Mouse (Mus musculus): ENCODE data around the gene Tmem30c. TPM values are rescaled to one million over a fixed set of nuclear protein-coding genes. Genes with fewer than 3 reads are reported as not detected.
"Not testable (repeated sequence)": the region's sequence is repeated elsewhere in the genome, so short reads cannot be mapped to it uniquely, and the experiment has no call there.

The Tmem30c gene
- polyA plus RNA-seq, 1 experiment from 2014 or later = 0.18 TPM

GRCm38 (mm10) chr16:57250991-57251390 is 41.7 kb downstream of the Tmem30c start:
- no peaks in the 10 kb centered on the region for H3K4me1 ChIP-seq
- no peak overlapping the region for H3K4me2 ChIP-seq
- 89% methylated on average over 4 of the region's 4 CpGs for WGBS
- H3K4me3 ChIP-seq = no peak overlapping the region
- no peaks in the 10 kb centered on the region for H3K9me3 ChIP-seq
- no peak for ATAC-seq (ENCODE audit: insufficient number of reproducible peaks, insufficient read depth, low FRiP score, low TSS enrichment, low read depth)
- H3K9ac ChIP-seq = no peak overlapping the region
- H3K27ac ChIP-seq = no peak overlapping the region
- H3K27me3 ChIP-seq = no peaks in the 10 kb centered on the region
- no peaks in the 10 kb centered on the region for H3K36me3 ChIP-seq

- WGBS = 93% methylated on average over 4 of the region's 4 CpGs
- no peak for ATAC-seq (ENCODE audit: insufficient number of reproducible peaks, insufficient read depth, low FRiP score, low TSS enrichment, low read depth)
- no peak overlapping the region for H3K4me2 ChIP-seq
- H3K4me1 ChIP-seq = peaks cover 13% of the 10 kb centered on the region
- no peak overlapping the region for H3K4me3 ChIP-seq
- H3K9ac ChIP-seq = no peak overlapping the region
- no peak overlapping the region for H3K27ac ChIP-seq
- H3K27me3 ChIP-seq = no peaks in the 10 kb centered on the region
- H3K9me3 ChIP-seq = no peaks in the 10 kb centered on the region
- no peaks in the 10 kb centered on the region for H3K36me3 ChIP-seq
Measured at GRCm38 (mm10) chr16:57247464-57247863, 45.2 kb downstream of the Tmem30c start.

GRCm38 (mm10) chr16:57246596-57246995 is 46.1 kb downstream of the Tmem30c start:
- H3K27me3 ChIP-seq = no peaks in the 10 kb centered on the region
- WGBS = 85% methylated on average over 3 of the region's 3 CpGs
- no peak overlapping the region for H3K4me3 ChIP-seq
- no peaks in the 10 kb centered on the region for H3K36me3 ChIP-seq
- H3K4me1 ChIP-seq = peaks cover 13% of the 10 kb centered on the region
- no peak overlapping the region for H3K9ac ChIP-seq
- H3K9me3 ChIP-seq = no peaks in the 10 kb centered on the region
- no peak for ATAC-seq (ENCODE audit: insufficient number of reproducible peaks, insufficient read depth, low FRiP score, low TSS enrichment, low read depth)
- H3K27ac ChIP-seq = no peak overlapping the region
- H3K4me2 ChIP-seq = no peak overlapping the region

DNA sequence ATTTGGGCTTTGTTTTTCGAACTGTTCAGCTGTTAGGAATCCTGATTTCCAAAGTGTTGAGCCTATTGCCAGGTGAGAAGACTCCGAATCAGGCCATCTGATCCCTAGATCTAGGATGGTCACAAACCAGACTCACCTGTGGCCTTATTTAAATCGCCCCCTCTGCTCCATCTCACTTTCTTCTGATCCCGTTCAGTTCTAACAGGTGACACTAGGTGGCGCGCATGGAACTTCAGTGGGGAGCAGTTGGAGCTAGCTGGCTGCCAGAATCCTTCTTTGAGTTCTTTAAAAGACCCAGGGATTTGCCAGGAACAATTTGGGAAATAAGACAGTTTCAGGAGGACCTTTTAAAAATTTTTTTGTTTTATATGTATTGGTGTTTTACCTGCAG is 48.8 kb downstream of the Tmem30c start:
- Histone ChIP-seq H3K36me3 (no peaks in the 10 kb centered on the region), H3K27ac (peak overlapping the region; percentile 48), H3K4me3 (no peak overlapping the region), H3K4me1 (peaks cover 13% of the 10 kb centered on the region), H3K9me3 (no peaks in the 10 kb centered on the region), H3K27me3 (no peaks in the 10 kb centered on the region), H3K9ac (no peak overlapping the region), H3K4me2 (peak overlapping the region; percentile 29)
- WGBS = 8% methylated on average over 6 of the region's 6 CpGs
- peak; percentile 64; the same call in 1 of the 2 replicates for ATAC-seq (ENCODE audit: insufficient number of reproducible peaks, insufficient read depth, low FRiP score, low TSS enrichment, low read depth)

DNA sequence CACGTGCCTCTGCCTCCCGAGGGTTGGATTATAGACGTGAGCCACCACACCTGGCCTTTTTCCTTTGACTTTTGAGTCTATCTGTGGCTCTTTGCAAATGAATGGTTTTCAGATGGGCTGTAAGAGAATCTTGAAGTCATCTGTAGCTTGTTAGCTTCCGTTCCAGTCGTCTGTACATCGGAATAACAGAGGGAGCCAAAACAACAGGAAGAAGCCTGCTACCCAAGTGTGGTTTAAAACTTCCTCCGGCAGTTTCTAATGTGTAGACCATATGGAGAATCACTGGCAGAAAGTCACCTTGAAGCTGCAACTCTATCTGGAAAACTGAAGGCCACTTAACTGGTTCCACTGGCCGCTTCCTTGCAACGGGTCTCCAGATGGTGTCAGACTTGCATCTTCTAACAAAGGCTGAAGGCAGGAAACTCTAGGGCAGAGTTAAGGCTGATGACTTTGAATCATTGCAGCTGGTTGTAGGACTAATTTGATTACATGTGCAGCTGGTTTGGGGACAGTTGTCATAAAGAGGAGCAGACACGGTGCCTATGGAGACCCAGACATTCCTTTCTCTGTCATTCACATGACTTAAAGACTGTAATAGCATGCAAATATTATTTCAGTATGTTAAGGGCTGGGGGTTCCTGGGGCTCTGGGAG is 49.3 kb downstream of the Tmem30c start:
- Histone ChIP-seq H3K9ac (no peak overlapping the region), H3K4me2 (peak overlapping the region; percentile 29), H3K4me3 (no peak overlapping the region), H3K4me1 (peaks cover 13% of the 10 kb centered on the region), H3K9me3 (no peaks in the 10 kb centered on the region), H3K27ac (peak overlapping the region; percentile 48), H3K27me3 (no peaks in the 10 kb centered on the region), H3K36me3 (no peaks in the 10 kb centered on the region)
- peak; percentile 76 for ATAC-seq (ENCODE audit: insufficient number of reproducible peaks, insufficient read depth, low FRiP score, low TSS enrichment, low read depth)
- 16% methylated on average over 10 of the region's 10 CpGs for WGBS

- Histone ChIP-seq H3K4me2 (0 out of 2 replicates have a peak overlapping the region, but pooled peaks have one; percentile 29), H3K4me1 (peaks cover 13% of the 10 kb centered on the region), H3K36me3 (no peaks in the 10 kb centered on the region), H3K4me3 (no peak overlapping the region), H3K27me3 (no peaks in the 10 kb centered on the region), H3K9ac (no peak overlapping the region), H3K27ac (peak overlapping the region; percentile 48; the same call in 1 of the 2 replicates), H3K9me3 (no peaks in the 10 kb centered on the region)
- 62% methylated on average over 5 of the region's 5 CpGs for WGBS
- no peak for ATAC-seq (ENCODE audit: insufficient number of reproducible peaks, insufficient read depth, low FRiP score, low TSS enrichment, low read depth)
Measured at GRCm38 (mm10) chr16:57242857-57243204, 49.8 kb downstream of the Tmem30c start.

DNA sequence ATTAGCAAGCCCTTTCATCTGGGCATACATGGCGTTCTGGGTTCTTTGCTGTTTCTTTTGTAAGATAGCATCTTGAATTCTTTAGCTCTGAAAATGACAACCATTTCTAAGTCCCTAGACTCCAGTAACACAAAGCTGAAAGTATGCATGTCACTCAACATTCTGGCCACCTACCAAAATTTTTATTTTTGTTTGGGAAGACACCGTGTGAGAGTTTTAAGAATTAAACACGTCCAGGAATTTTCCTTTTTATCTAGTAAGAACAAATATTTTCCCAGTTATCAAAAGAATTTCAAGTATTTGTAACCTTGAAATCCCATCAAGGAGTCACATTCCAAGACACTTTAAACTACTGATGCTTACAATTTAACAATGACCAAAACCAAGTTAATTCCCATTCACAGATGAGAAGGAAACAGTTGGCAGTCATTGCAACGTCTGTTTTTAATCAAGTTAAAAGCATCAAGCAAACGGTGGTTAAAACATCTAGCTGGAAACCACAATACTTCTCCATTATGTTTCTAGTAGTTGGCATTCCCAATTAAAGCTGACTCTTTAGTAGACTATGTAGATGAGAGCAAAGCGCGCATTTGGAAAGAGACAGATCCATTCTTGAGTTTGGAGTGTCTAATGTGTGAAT is 56.7 kb downstream of the Tmem30c start:
- no peak overlapping the region for H3K4me3 ChIP-seq
- no peaks in the 10 kb centered on the region for H3K27me3 ChIP-seq
- no peak overlapping the region for H3K9ac ChIP-seq
- no peak for ATAC-seq (ENCODE audit: insufficient number of reproducible peaks, insufficient read depth, low FRiP score, low TSS enrichment, low read depth)
- no peaks in the 10 kb centered on the region for H3K36me3 ChIP-seq
- 0 out of 2 replicates have a peak, but pooled peaks cover 7% of the 10 kb centered on the region for H3K4me1 ChIP-seq
- no peak overlapping the region for H3K4me2 ChIP-seq
- H3K27ac ChIP-seq = no peak overlapping the region
- 25% methylated on average over 7 of the region's 7 CpGs for WGBS
- no peaks in the 10 kb centered on the region for H3K9me3 ChIP-seq

GRCm38 (mm10) chr16:57231937-57232310 is 60.7 kb downstream of the Tmem30c start:
- Histone ChIP-seq H3K4me1 (peaks cover 18% of the 10 kb centered on the region), H3K4me2 (peak overlapping the region; percentile 70), H3K4me3 (peak overlapping the region; percentile 96; the same call in 1 of the 2 replicates)
- WGBS = 73% methylated on average over 5 of the region's 5 CpGs
- not testable (repeated sequence) for H3K9ac ChIP-seq; H3K36me3 ChIP-seq; H3K9me3 ChIP-seq; ATAC-seq (ENCODE audit: insufficient number of reproducible peaks, insufficient read depth, low FRiP score, low TSS enrichment, low read depth); H3K27me3 ChIP-seq; H3K27ac ChIP-seq

DNA sequence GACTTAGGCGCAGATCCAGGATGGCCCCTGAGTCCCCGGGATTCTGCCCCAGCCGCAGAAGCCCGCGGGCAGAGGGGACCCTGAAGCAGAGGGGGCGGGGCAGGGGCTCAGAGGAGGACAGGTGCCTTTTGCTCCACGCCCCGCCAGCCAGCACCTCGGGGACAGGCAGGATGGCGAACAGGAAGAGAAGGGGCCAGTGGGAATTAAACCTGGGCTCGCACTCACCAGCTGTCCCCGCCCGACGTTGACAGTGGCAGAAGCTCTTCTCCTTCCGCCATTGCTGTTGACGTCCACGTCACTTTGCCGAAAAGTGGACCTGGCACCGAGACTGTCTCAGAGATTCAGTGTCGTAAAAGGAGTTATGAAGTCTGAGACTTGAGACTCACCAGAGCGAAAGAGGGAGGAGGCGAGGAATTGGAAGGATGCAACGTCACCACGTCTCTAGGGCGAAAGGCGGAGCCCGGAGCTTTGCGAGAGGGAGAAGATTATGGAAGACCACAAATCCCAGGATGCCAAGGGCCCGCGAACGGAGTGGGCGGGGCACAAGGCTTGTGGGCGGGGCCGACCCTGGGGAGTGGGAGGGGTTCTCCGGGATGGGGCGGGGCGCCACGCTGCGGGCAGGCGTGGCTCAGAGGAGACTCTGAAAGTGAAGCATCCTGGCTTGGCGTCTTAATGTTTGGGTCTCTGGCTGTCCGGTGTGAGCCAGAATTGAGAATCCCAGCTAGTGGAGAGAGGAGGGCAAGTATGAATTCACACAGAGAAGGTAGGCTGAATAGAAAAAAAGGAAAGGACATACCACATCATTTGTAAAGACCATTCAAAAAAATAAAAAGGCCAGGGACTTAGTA is 61.4 kb downstream of the Tmem30c start, which contains the start of gene Tbc1d23:
Tbc1d23 (minus strand) TSS at position 416 of the 848 bp plus-strand sequence.
- peak; percentile 97 for ATAC-seq (ENCODE audit: insufficient number of reproducible peaks, insufficient read depth, low FRiP score, low TSS enrichment, low read depth)
- Histone ChIP-seq H3K9ac (peak within 1 kb of the TSS; percentile 87), H3K27me3 (no peaks in the 10 kb centered on the region), H3K4me1 (peaks cover 17% of the 10 kb centered on the region), H3K4me3 (peak within 1 kb of the TSS; percentile 96), H3K9me3 (no peaks in the 10 kb centered on the region), H3K4me2 (peak within 1 kb of the TSS; percentile 70), H3K36me3 (no peaks in the 10 kb centered on the region), H3K27ac (peak within 1 kb of the TSS; percentile 83)
- under 1% methylated on average over 42 of the region's 42 CpGs for WGBS

DNA sequence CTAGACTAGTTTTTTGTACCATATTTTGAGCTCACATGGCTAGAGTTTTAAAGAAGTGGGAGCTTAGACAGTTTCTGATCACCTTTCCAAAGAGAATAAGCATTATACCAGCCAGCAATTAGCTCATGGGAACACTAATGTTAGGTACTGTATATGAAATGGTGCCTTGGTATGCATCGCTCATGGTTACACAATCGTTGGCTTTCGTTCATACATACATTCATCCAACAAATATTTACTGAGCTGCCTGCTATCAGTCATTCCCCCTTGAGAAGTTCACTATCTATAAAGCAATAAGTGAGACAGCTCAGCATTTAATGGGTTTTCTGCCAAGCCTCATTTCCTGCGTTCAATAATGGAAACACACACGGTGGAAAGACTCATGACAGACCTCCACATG is 66.2 kb downstream of the Tmem30c start:
- Histone ChIP-seq H3K9me3 (no peaks in the 10 kb centered on the region), H3K36me3 (peaks cover 6% of the 10 kb centered on the region; the same call in 1 of the 2 replicates), H3K27me3 (no peaks in the 10 kb centered on the region), H3K4me2 (no peak overlapping the region), H3K9ac (no peak overlapping the region), H3K27ac (no peak overlapping the region), H3K4me3 (no peak overlapping the region), H3K4me1 (peaks cover 11% of the 10 kb centered on the region)
- 91% methylated on average over 5 of the region's 5 CpGs for WGBS
- ATAC-seq (ENCODE audit: insufficient number of reproducible peaks, insufficient read depth, low FRiP score, low TSS enrichment, low read depth) = no peak

DNA sequence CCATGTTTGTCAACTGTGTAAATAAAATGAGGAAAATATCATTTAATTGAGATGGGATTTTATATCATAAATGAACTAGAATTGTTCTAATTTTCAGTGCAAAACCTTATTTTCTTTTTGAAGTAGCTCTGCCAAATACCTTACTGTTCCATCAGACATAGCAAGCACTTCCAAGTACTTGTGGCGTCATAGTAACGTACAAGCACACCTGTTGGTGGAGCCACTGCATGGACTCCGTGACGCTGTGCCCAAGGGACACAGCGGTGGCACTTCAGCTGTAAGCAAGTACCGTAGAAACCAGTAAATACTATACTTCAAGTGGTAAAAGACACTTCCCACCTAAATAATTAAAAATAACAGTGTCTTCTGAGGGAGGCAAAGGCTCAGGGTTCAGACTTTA is 72.3 kb downstream of the Tmem30c start:
- 93% methylated on average over 6 of the region's 6 CpGs for WGBS
- H3K9ac ChIP-seq = no peak overlapping the region
- H3K27me3 ChIP-seq = no peaks in the 10 kb centered on the region

More for the DNA sequence above, 72.3 kb downstream of the Tmem30c start:
- Histone ChIP-seq H3K36me3 (peaks cover 26% of the 10 kb centered on the region), H3K4me2 (no peak overlapping the region), H3K4me3 (no peak overlapping the region), H3K4me1 (no peaks in the 10 kb centered on the region), H3K9me3 (no peaks in the 10 kb centered on the region), H3K27ac (no peak overlapping the region)
- ATAC-seq (ENCODE audit: insufficient number of reproducible peaks, insufficient read depth, low FRiP score, low TSS enrichment, low read depth) = no peak

Data from embryonic facial prominence, embryonic 13.5 days (tissue).